12 mouse cellular contexts compared by ENCODE assay signal in genomic region chr6:115990056-115990455, GRCm38 (mm10). TPM values are rescaled to one million over a fixed set of nuclear protein-coding genes. Genes with fewer than 3 reads are reported as not detected.
DNase-seq lines count a peak whose midpoint lies in the region; ATAC-seq and TF ChIP-seq lines count a peak whose summit lies in the region.
"Had no signal": no experiment of that assay in that cellular context is flagged by ENCODE, and none has a peak within 500 bp of the region (broad histone marks: within the 10 kb centered on the region; RNA-seq: fewer than 3 reads in every experiment).

No protein-coding gene starts in this region.

- no peak overlapping the region for H3K27ac ChIP-seq in kidney, embryonic 14.5 days (ENCODE audit: low read depth, low read length)
- no peak overlapping the region for H3K27ac ChIP-seq in embryonic facial prominence, embryonic 14.5 days (replicated peaks; ENCODE audit: low read depth, low read length)
- H3K27ac ChIP-seq in limb, embryonic 14.5 days (replicated peaks; ENCODE audit: low read depth, low read length): no peak overlapping the region
- H3K27ac ChIP-seq in midbrain, embryonic 15.5 days: no peak overlapping the region

- H3K4me3 ChIP-seq in kidney, embryonic 14.5 days (ENCODE audit: low read length): peak overlapping the region; percentile 71
- peak overlapping the region; percentile 65; the same call in 1 of the 2 replicates for H3K4me3 ChIP-seq in embryonic facial prominence, embryonic 14.5 days (ENCODE audit: low read depth, low read length)
- H3K4me3 ChIP-seq in limb, embryonic 14.5 days (replicated peaks; ENCODE audit: low read length): 0 out of 2 replicates have a peak overlapping the region, but pooled peaks have one; percentile 14
- no peak overlapping the region for H3K4me3 ChIP-seq in midbrain, embryonic 15.5 days

- ATAC-seq in kidney, embryonic 14.5 days (ENCODE audit: low FRiP score, low TSS enrichment): no peak
- ATAC-seq in embryonic facial prominence, embryonic 14.5 days (ENCODE audit: low read depth): no peak
- ATAC-seq in limb, embryonic 14.5 days (ENCODE audit: low FRiP score, low read depth): no peak
- ATAC-seq in midbrain, embryonic 15.5 days (replicated peaks): no peak

- H3K36me3 ChIP-seq in kidney, embryonic 14.5 days (ENCODE audit: control insufficient read depth, insufficient read depth, low read length): no peaks in the 10 kb centered on the region; the same call in 1 of the 2 replicates
- no peaks in the 10 kb centered on the region for H3K36me3 ChIP-seq in embryonic facial prominence, embryonic 14.5 days (ENCODE audit: control insufficient read depth, insufficient read depth, low read length)
- H3K36me3 ChIP-seq in limb, embryonic 14.5 days (ENCODE audit: control insufficient read depth, insufficient read depth, low read length): no peaks in the 10 kb centered on the region
- H3K36me3 ChIP-seq in midbrain, embryonic 15.5 days (replicated peaks): no peaks in the 10 kb centered on the region

- peaks cover 7% of the 10 kb centered on the region; the same call in 1 of the 2 replicates for H3K27me3 ChIP-seq in kidney, embryonic 14.5 days (ENCODE audit: control insufficient read depth, insufficient read depth, low read length)
- peaks cover 23% of the 10 kb centered on the region for H3K27me3 ChIP-seq in embryonic facial prominence, embryonic 14.5 days (replicated peaks; ENCODE audit: control insufficient read depth, insufficient read depth, low read length)
- H3K27me3 ChIP-seq in limb, embryonic 14.5 days (ENCODE audit: control insufficient read depth, insufficient read depth, low read length): peaks cover 30% of the 10 kb centered on the region
- H3K27me3 ChIP-seq in midbrain, embryonic 15.5 days (replicated peaks): peaks cover 40% of the 10 kb centered on the region

- no peak for TF ChIP-seq POLR2A in limb, embryonic 14.5 days (IDR thresholded peaks at IDR 0.05; ENCODE audit: borderline replicate concordance, extremely low read depth, insufficient read depth, insufficient read length)

- no peak for DNase-seq in kidney, adult 8-10 months
- DNase-seq in brain, adult 2 months (ENCODE audit: low read depth, low spot score): peak; percentile 71
- no peak for DNase-seq in embryonic facial prominence, embryonic 14.5 days (ENCODE audit: low spot score)
- no peak for DNase-seq in limb, embryonic 14.5 days (ENCODE audit: low spot score)
- DNase-seq in layer of hippocampus, adult 18-20 months (ENCODE audit: low spot score in 2 of 2): no peak

- peaks cover 65% of the 10 kb centered on the region for H3K4me1 ChIP-seq in kidney, embryonic 14.5 days (ENCODE audit: control insufficient read depth, insufficient read depth, low read length)
- H3K4me1 ChIP-seq in embryonic facial prominence, embryonic 14.5 days (ENCODE audit: control insufficient read depth, insufficient read depth, low read length): peaks cover 44% of the 10 kb centered on the region
- peaks cover 35% of the 10 kb centered on the region for H3K4me1 ChIP-seq in limb, embryonic 14.5 days (ENCODE audit: control insufficient read depth, insufficient read depth, low read length)
- H3K4me1 ChIP-seq in midbrain, embryonic 15.5 days: peaks cover 37% of the 10 kb centered on the region

- H3K9me3 ChIP-seq in kidney, embryonic 14.5 days (ENCODE audit: control insufficient read depth, low read length): no peaks in the 10 kb centered on the region
- H3K9me3 ChIP-seq in embryonic facial prominence, embryonic 14.5 days (ENCODE audit: control insufficient read depth, low read length): no peaks in the 10 kb centered on the region
- no peaks in the 10 kb centered on the region for H3K9me3 ChIP-seq in limb, embryonic 14.5 days (ENCODE audit: control insufficient read depth, low read length)
- no peaks in the 10 kb centered on the region for H3K9me3 ChIP-seq in midbrain, embryonic 15.5 days

- H3K9ac ChIP-seq in kidney, embryonic 14.5 days (ENCODE audit: low read depth, low read length): peak overlapping the region; percentile 78
- H3K9ac ChIP-seq in embryonic facial prominence, embryonic 14.5 days (ENCODE audit: low read depth, low read length): no peak overlapping the region
- no peak overlapping the region for H3K9ac ChIP-seq in limb, embryonic 14.5 days (ENCODE audit: low read depth, low read length, severe bottlenecking)
- no peak overlapping the region for H3K9ac ChIP-seq in midbrain, embryonic 15.5 days

- peak overlapping the region; percentile 92; the same call in 1 of the 2 replicates for H3K4me2 ChIP-seq in kidney, embryonic 14.5 days (replicated peaks; ENCODE audit: low read depth, low read length)
- H3K4me2 ChIP-seq in embryonic facial prominence, embryonic 14.5 days (ENCODE audit: low read depth, low read length): peak overlapping the region; percentile 93
- peak overlapping the region; percentile 16 for H3K4me2 ChIP-seq in limb, embryonic 14.5 days (replicated peaks; ENCODE audit: low read depth, low read length, severe bottlenecking)
- no peak overlapping the region for H3K4me2 ChIP-seq in midbrain, embryonic 15.5 days

- WGBS in kidney, embryonic 14.5 days: 83% methylated on average over 3 of the region's 3 CpGs
- 67% methylated on average over 3 of the region's 3 CpGs for WGBS in embryonic facial prominence, embryonic 14.5 days
- WGBS in limb, embryonic 14.5 days: 73% methylated on average over 3 of the region's 3 CpGs
- 89% methylated on average over 3 of the region's 3 CpGs for WGBS in midbrain, embryonic 15.5 days

RNA-seq across cellular contexts. Expression of gene Plxnd1, which starts 4.7 kb away (rescaled TPM):
- 58.3 and 62.7 TPM in 2 replicates for polyA plus RNA-seq in kidney, embryonic 14.5 days (2014; fragmentation: Nextera tagmentation; extraction: Ambion mirVana)
- polyA plus RNA-seq in embryonic facial prominence, embryonic 14.5 days (2014; fragmentation: Nextera tagmentation; extraction: Ambion mirVana): 45.5 and 46.9 TPM in 2 replicates
- polyA plus RNA-seq in limb, embryonic 14.5 days (2012; rRNA removed): 61.9 and 74.1 TPM in 2 replicates
- 39.1 and 50.4 TPM in 2 replicates for polyA plus RNA-seq in limb, embryonic 14.5 days (2014; fragmentation: Nextera tagmentation; extraction: Ambion mirVana)
- total RNA-seq in layer of hippocampus, adult 18-20 months (2021): 10 to 100 TPM; 22.0 to 23.0 TPM
- polyA plus RNA-seq in midbrain, embryonic 15.5 days (2015; fragmentation: Nextera tagmentation; extraction: Ambion mirVana): 8.0 and 8.3 TPM in 2 replicates

RNA-seq across cellular contexts. Expression of gene H1foo, which starts 45.3 kb away (rescaled TPM):
- not detected in 2 replicates for polyA plus RNA-seq in kidney, embryonic 14.5 days (2014; fragmentation: Nextera tagmentation; extraction: Ambion mirVana)
- not detected in 2 replicates for polyA plus RNA-seq in embryonic facial prominence, embryonic 14.5 days (2014; fragmentation: Nextera tagmentation; extraction: Ambion mirVana)
- polyA plus RNA-seq in limb, embryonic 14.5 days (2012; rRNA removed): not detected in 2 replicates
- not detected in 2 replicates for polyA plus RNA-seq in limb, embryonic 14.5 days (2014; fragmentation: Nextera tagmentation; extraction: Ambion mirVana)
- total RNA-seq in layer of hippocampus, adult 18-20 months (2021): not detected
- not detected in 2 replicates for polyA plus RNA-seq in midbrain, embryonic 15.5 days (2015; fragmentation: Nextera tagmentation; extraction: Ambion mirVana)
- total RNA-seq: adrenal gland, postnatal 36 days had no signal
- polyA plus RNA-seq: inflammation-experienced regulatory T-cells, adult 6 months; liver, embryonic 16.5 days; neural tube, embryonic 14.5 days; testis, adult 2 months had no signal

RNA-seq across cellular contexts. Expression of gene Rho, which starts 58.5 kb away (rescaled TPM):
- 0.06 TPM in 1 of 2 replicates, not detected in the other for polyA plus RNA-seq in kidney, embryonic 14.5 days (2014; fragmentation: Nextera tagmentation; extraction: Ambion mirVana)
- 0.51 and 1.0 TPM in 2 replicates for polyA plus RNA-seq in embryonic facial prominence, embryonic 14.5 days (2014; fragmentation: Nextera tagmentation; extraction: Ambion mirVana)
- polyA plus RNA-seq in limb, embryonic 14.5 days (2012; rRNA removed): 0.67 and 1.1 TPM in 2 replicates
- polyA plus RNA-seq in limb, embryonic 14.5 days (2014; fragmentation: Nextera tagmentation; extraction: Ambion mirVana): 0.22 TPM in 1 of 2 replicates, not detected in the other
- 1 to 10 TPM in 1 of 2 experiments, under 1 TPM in 1; 0.89 to 1.0 TPM for total RNA-seq in layer of hippocampus, adult 18-20 months (2021)
- 0.18 and 0.49 TPM in 2 replicates for polyA plus RNA-seq in midbrain, embryonic 15.5 days (2015; fragmentation: Nextera tagmentation; extraction: Ambion mirVana)
- polyA plus RNA-seq: liver, embryonic 16.5 days had no signal
